Comparison of ENCODE assay signal across 12 mouse cellular contexts in genomic region chr16:23233496-23233895, GRCm38 (mm10). TPM values are rescaled to one million over a fixed set of nuclear protein-coding genes. Genes with fewer than 3 reads are reported as not detected.
DNase-seq lines count a peak whose midpoint lies in the region; ATAC-seq lines count a peak whose summit lies in the region.
"Had no signal": no experiment of that assay in that cellular context is flagged by ENCODE, and none has a peak within 500 bp of the region (broad histone marks: within the 10 kb centered on the region; RNA-seq: fewer than 3 reads in every experiment).

No protein-coding gene starts in this region.

- WGBS in kidney, embryonic 14.5 days: 63% methylated on average over 10 of the region's 10 CpGs

- H3K9ac ChIP-seq in kidney, embryonic 14.5 days (ENCODE audit: low read depth, low read length): no peak overlapping the region

- H3K9me3 ChIP-seq in kidney, embryonic 14.5 days (ENCODE audit: control insufficient read depth, low read length): no peaks in the 10 kb centered on the region
- H3K9me3 ChIP-seq: G1E had no signal

- no peak overlapping the region for H3K4me2 ChIP-seq in kidney, embryonic 14.5 days (replicated peaks; ENCODE audit: low read depth, low read length)

- intact Hi-C loops in heart, postnatal 14 days (cut with DNase I): loop anchor here (5.0 kb wide), 1 partner anchor 169 kb away; no protein-coding TSS in a partner anchor
- intact Hi-C loops in left cerebral cortex, postnatal 4 days (cut with DNase I): no loop called here

- peaks cover 53% of the 10 kb centered on the region for H3K4me1 ChIP-seq in kidney, embryonic 14.5 days (ENCODE audit: control insufficient read depth, insufficient read depth, low read length)

- no peak for DNase-seq in kidney, adult 11 months
- DNase-seq in ZHBTc4 (ENCODE audit: low read depth, low spot score): peak; percentile 37
- peak; percentile 49 to 55 for DNase-seq in heart, postnatal 14 days
- no peak for DNase-seq in right cerebral cortex, postnatal 25 days
- no peak for DNase-seq in left cerebral cortex, postnatal 4 days
- DNase-seq in thymus, postnatal 4 days: no peak
- DNase-seq: cerebellum, postnatal 14 days; thymus, adult 2 months had no signal

- 0 out of 2 replicates have a peak, but pooled peaks have one; percentile 30 for ATAC-seq in kidney, embryonic 14.5 days (ENCODE audit: low FRiP score, low TSS enrichment)
- peak; percentile 68; the same call in 1 of the 2 replicates for ATAC-seq in neutrophil, adult 5-6 weeks (ENCODE audit: extremely low read depth, insufficient number of reproducible peaks, low FRiP score, poor library complexity, severe bottlenecking)

- H3K27ac ChIP-seq in kidney, embryonic 14.5 days (ENCODE audit: low read depth, low read length): peak overlapping the region; percentile 43; the same call in 1 of the 2 replicates

- H3K27me3 ChIP-seq in kidney, embryonic 14.5 days (ENCODE audit: control insufficient read depth, insufficient read depth, low read length): no peaks in the 10 kb centered on the region

- no peak overlapping the region for H3K4me3 ChIP-seq in kidney, embryonic 14.5 days (ENCODE audit: low read length)
- H3K4me3 ChIP-seq: myocyte had no signal

- H3K36me3 ChIP-seq in kidney, embryonic 14.5 days (ENCODE audit: control insufficient read depth, insufficient read depth, low read length): no peaks in the 10 kb centered on the region
- H3K36me3 ChIP-seq: G1E had no signal

RNA-seq across cellular contexts. Expression of gene St6gal1, which starts 9.0 kb away (rescaled TPM):
- 32.5 and 36.7 TPM in 2 replicates for polyA plus RNA-seq in kidney, embryonic 14.5 days (2014; fragmentation: Nextera tagmentation; extraction: Ambion mirVana)
- 10 to 100 TPM; 12.4 to 13.3 TPM for total RNA-seq in heart, postnatal 14 days (2021)
- total RNA-seq in neutrophil, adult 5-6 weeks (2017): 137 and 141 TPM in 2 replicates
- 10 to 100 TPM; 19.1 to 23.2 TPM for total RNA-seq in left cerebral cortex, postnatal 4 days (2021)

Comparison
In these comparisons a context has a peak if more than half of its experiments do, and no peak if none do; other contexts are left out.
1. DNase-seq: peak in ZHBTc4 (single experiment) and heart, postnatal 14 days (2 of 2); none in kidney, adult 11 months (single experiment), right cerebral cortex, postnatal 25 days (single experiment), left cerebral cortex, postnatal 4 days (single experiment) and thymus, postnatal 4 days (single experiment).